Mouse (Mus musculus): ENCODE data around the gene Prm3.

DNA sequence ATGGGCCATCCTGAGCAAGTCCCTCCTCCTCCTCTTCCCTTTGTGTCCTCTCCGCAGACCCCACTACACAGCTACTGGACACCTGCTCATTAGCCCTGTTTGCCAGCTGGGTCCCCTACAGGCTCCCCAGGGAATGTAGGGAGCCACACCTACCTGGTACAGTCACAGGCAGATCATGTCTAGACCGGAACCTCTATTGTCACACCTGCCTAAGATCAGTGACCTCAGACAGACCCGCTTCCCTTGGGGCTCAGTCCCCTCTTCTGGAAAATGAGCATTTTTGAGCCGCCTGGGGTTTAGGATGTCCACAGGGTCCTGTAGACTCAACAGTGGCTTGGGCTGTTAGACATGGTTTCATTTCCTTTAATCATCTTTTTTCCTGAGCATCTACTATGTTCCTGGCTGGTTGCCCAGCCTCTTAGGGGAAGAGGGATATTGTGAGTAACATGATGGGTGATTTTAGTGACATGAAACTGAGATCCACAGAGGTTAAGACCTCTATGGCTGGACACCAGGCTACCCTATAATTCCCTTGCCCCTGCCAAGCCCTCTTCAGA, 27.9 kb upstream of the Prm3 start:
- TF ChIP-seq CTCF (conservative IDR thresholded peaks at IDR 0.05; ENCODE audit: low read length) (no peak), POU5F1 (IDR thresholded peaks at IDR 0.05; ENCODE audit: borderline replicate concordance, low read length) (no peak), NANOG (IDR thresholded peaks at IDR 0.05; ENCODE audit: borderline replicate concordance, low read length) (no peak)

Data from E14TG2a.4 (cell line).